Mouse (Mus musculus) limb, embryonic 11.5 days (tissue): ENCODE measurements around the gene Hspa5. TPM values are rescaled to one million over a fixed set of nuclear protein-coding genes. Genes with fewer than 3 reads are reported as not detected.
A peak's percentile ranks its signal among the peaks of the same experiment; 100 is the strongest.
"Not testable (repeated sequence)": the region's sequence is repeated elsewhere in the genome, so short reads cannot be mapped to it uniquely, and the experiment has no call there.

ENCODE experiments used
- ATAC-seq: fragments of 200-750 bp; cut with Nextera tagmentation; 2 replicates; pipeline ENCODE4 v1.8.0; 2017; ENCODE audit warnings: low read depth; ENCODE audit not compliant: insufficient number of reproducible peaks, low FRiP score, low TSS enrichment
- DNase-seq: peaks from one replicate; pipeline ENCODE4 v3.0.0-alpha.2; 2015; ENCODE audit warnings: low spot score
- H3K27ac ChIP-seq: fragments of 300-500 bp; sonication (generic); replicated peaks from 2 replicates; pipeline ENCODE4 v1.5.1; 2014; ENCODE audit warnings: low read depth, mild to moderate bottlenecking, low read length
- H3K27me3 ChIP-seq: fragments of 300-500 bp; sonication (generic); 2 replicates; pipeline ENCODE4 v1.6.1; 2014; ENCODE audit warnings: mild to moderate bottlenecking, low read length, mixed read lengths; ENCODE audit not compliant: control insufficient read depth, insufficient read depth
- H3K36me3 ChIP-seq: fragments of 300-500 bp; sonication (generic); 2 replicates; pipeline ENCODE4 v1.6.1; 2014; ENCODE audit warnings: mild to moderate bottlenecking, low read length, moderate library complexity, mixed read lengths; ENCODE audit not compliant: control insufficient read depth, insufficient read depth
- H3K4me1 ChIP-seq: fragments of 300-500 bp; sonication (generic); 2 replicates; pipeline ENCODE4 v1.6.1; 2014; ENCODE audit warnings: low read length, mixed read lengths; ENCODE audit not compliant: control insufficient read depth, insufficient read depth
- H3K4me2 ChIP-seq: fragments of 300-500 bp; sonication (generic); 2 replicates; pipeline ENCODE4 v1.6.1; 2014; ENCODE audit warnings: low read depth, mild to moderate bottlenecking, moderate library complexity; ENCODE audit not compliant: severe bottlenecking
- H3K4me3 ChIP-seq: fragments of 300-500 bp; sonication (generic); 2 replicates; pipeline ENCODE4 v1.5.1; 2014; ENCODE audit warnings: low read depth, low read length
- H3K9ac ChIP-seq: fragments of 300-500 bp; sonication (generic); 2 replicates; pipeline ENCODE4 v1.6.1; 2014; ENCODE audit warnings: mild to moderate bottlenecking, low read length
- H3K9me3 ChIP-seq: fragments of 300-500 bp; sonication (generic); 2 replicates; pipeline ENCODE4 v1.6.1; 2016; ENCODE audit warnings: low read length; ENCODE audit not compliant: control insufficient read depth
- WGBS: fragments of 180-500 bp; shearing (Covaris S2); extraction: QIAGEN DNeasy Blood & Tissue Kit; methylation state at CpG from one replicate; pipeline ENCODE4 v1.1.7; 2014; 5-methylcytosine and 5-hydroxymethylcytosine counted together
- polyA plus RNA-seq: library from polyadenylated mRNA; unstranded; fragments of >200 nt; fragmentation: Nextera tagmentation; extraction: Ambion mirVana; gene quantifications from 2 replicates; pipeline ENCODE4 v1.2.1, GENCODE M21; 2014

Hspa5 gene
- polyA plus RNA-seq, 1 experiment from 2014 or later = 886 TPM

- ATAC-seq = no peak
- Histone ChIP-seq H3K4me2 (no peak overlapping the region), H3K4me1 (no peaks in the 10 kb centered on the region), H3K4me3 (no peak overlapping the region), H3K9me3 (no peaks in the 10 kb centered on the region), H3K36me3 (0 out of 2 replicates have a peak, but pooled peaks cover 2% of the 10 kb centered on the region), H3K27ac (no peak overlapping the region; the same call in 1 of the 2 replicates), H3K27me3 (no peaks in the 10 kb centered on the region), H3K9ac (no peak overlapping the region)
- DNase-seq = no peak
- WGBS = 76% methylated on average over 7 of the region's 7 CpGs
Observed at GRCm38 (mm10) chr2:34800371-34800770, 28.6 kb downstream of the Hspa5 start.

GRCm38 (mm10) chr2:34801516-34802482 is 30.0 kb downstream of the Hspa5 start:
- Histone ChIP-seq H3K27me3 (no peaks in the 10 kb centered on the region), H3K4me2 (no peak overlapping the region), H3K4me3 (peak overlapping the region; percentile 69), H3K27ac (peak overlapping the region; percentile 70; the same call in 1 of the 2 replicates), H3K9ac (peak overlapping the region; percentile 74), H3K36me3 (0 out of 2 replicates have a peak, but pooled peaks cover 2% of the 10 kb centered on the region), H3K4me1 (no peaks in the 10 kb centered on the region), H3K9me3 (no peaks in the 10 kb centered on the region)
- 5% methylated on average over 39 of the region's 39 CpGs for WGBS
- ATAC-seq (peak; percentile 94), DNase-seq (peak; percentile 98)

- Histone ChIP-seq H3K27ac (peak overlapping the region; percentile 70; the same call in 1 of the 2 replicates), H3K9ac (peak overlapping the region; percentile 74), H3K4me3 (peak overlapping the region; percentile 69), H3K4me2 (peak overlapping the region; percentile 76)
- H3K27me3 ChIP-seq, H3K9me3 ChIP-seq, H3K4me1 ChIP-seq, H3K36me3 ChIP-seq: not testable (repeated sequence)
- under 1% methylated on average over 32 of the region's 32 CpGs for WGBS
- DNase-seq (peak; percentile 36), ATAC-seq (peak; percentile 56)
Observed at GRCm38 (mm10) chr2:34802565-34803245, 30.9 kb downstream of the Hspa5 start.

GRCm38 (mm10) chr2:34803746-34804145 is 32.0 kb downstream of the Hspa5 start:
- H3K9ac ChIP-seq = no peak overlapping the region
- H3K4me2 ChIP-seq = peak overlapping the region; percentile 17; the same call in 1 of the 2 replicates
- H3K27me3 ChIP-seq = no peaks in the 10 kb centered on the region
- H3K4me1 ChIP-seq = no peaks in the 10 kb centered on the region
- H3K27ac ChIP-seq = no peak overlapping the region
- H3K36me3 ChIP-seq = 0 out of 2 replicates have a peak, but pooled peaks cover 2% of the 10 kb centered on the region
- ATAC-seq (no peak), DNase-seq (no peak)
- H3K9me3 ChIP-seq = no peaks in the 10 kb centered on the region
- WGBS = 65% methylated on average over 3 of the region's 3 CpGs
- no peak overlapping the region for H3K4me3 ChIP-seq

- Histone ChIP-seq H3K4me1 (no peaks in the 10 kb centered on the region), H3K9me3 (no peaks in the 10 kb centered on the region), H3K27me3 (no peaks in the 10 kb centered on the region), H3K27ac (no peak overlapping the region), H3K9ac (no peak overlapping the region), H3K4me3 (no peak overlapping the region), H3K4me2 (no peak overlapping the region), H3K36me3 (0 out of 2 replicates have a peak, but pooled peaks cover 2% of the 10 kb centered on the region)
- WGBS = 96% methylated on average over 2 of the region's 2 CpGs
- ATAC-seq (no peak), DNase-seq (no peak)
Observed at GRCm38 (mm10) chr2:34804172-34804571, 32.4 kb downstream of the Hspa5 start.

GRCm38 (mm10) chr2:34804815-34805214 is 33.0 kb downstream of the Hspa5 start:
- Histone ChIP-seq H3K4me1 (no peaks in the 10 kb centered on the region), H3K27ac (no peak overlapping the region), H3K9ac (no peak overlapping the region), H3K36me3 (0 out of 2 replicates have a peak, but pooled peaks cover 2% of the 10 kb centered on the region), H3K27me3 (no peaks in the 10 kb centered on the region), H3K4me2 (no peak overlapping the region), H3K9me3 (no peaks in the 10 kb centered on the region), H3K4me3 (no peak overlapping the region)
- ATAC-seq = no peak
- 89% methylated on average over 1 of the region's 1 CpGs for WGBS
- DNase-seq = no peak

- Histone ChIP-seq H3K4me1 (no peaks in the 10 kb centered on the region), H3K4me3 (no peak overlapping the region), H3K9me3 (no peaks in the 10 kb centered on the region), H3K36me3 (0 out of 2 replicates have a peak, but pooled peaks cover 2% of the 10 kb centered on the region), H3K27me3 (no peaks in the 10 kb centered on the region), H3K27ac (no peak overlapping the region), H3K4me2 (no peak overlapping the region), H3K9ac (no peak overlapping the region)
- WGBS = 84% methylated on average over 10 of the region's 10 CpGs
- ATAC-seq (no peak), DNase-seq (no peak)
Observed at GRCm38 (mm10) chr2:34805364-34805950, 33.7 kb downstream of the Hspa5 start.

- H3K27ac ChIP-seq = no peak overlapping the region
- H3K27me3 ChIP-seq = no peaks in the 10 kb centered on the region
- no peak overlapping the region for H3K4me3 ChIP-seq
- whole genome bisulfite sequencing = 82% methylated on average over 2 of the region's 2 CpGs
- DNase-seq = no peak
- 0 out of 2 replicates have a peak, but pooled peaks cover 2% of the 10 kb centered on the region for H3K36me3 ChIP-seq
- no peaks in the 10 kb centered on the region for H3K4me1 ChIP-seq
- ATAC-seq = no peak
- H3K9me3 ChIP-seq = no peaks in the 10 kb centered on the region
- no peak overlapping the region for H3K4me2 ChIP-seq
- H3K9ac ChIP-seq = no peak overlapping the region
Observed at GRCm38 (mm10) chr2:34808057-34808456, 36.3 kb downstream of the Hspa5 start.
